Mouse (Mus musculus): Measurements from ENCODE around the gene Astl.
"Not testable (repeated sequence)": the region's sequence is repeated elsewhere in the genome, so short reads cannot be mapped to it uniquely, and the experiment has no call there.

Gene Astl

GRCm38 (mm10) chr2:127338416-127338815 is at the start of gene Astl:
Gene Astl, plus strand, starts transcription at chr2:127338639.
- CTCF ChIA-PET, result interaction anchor here in 1 of 4 experiments (0.6 to 1.4 kb wide), 2 partner anchors 24 to 169 kb away, joined by 3 read pairs; partner anchors contain the start of gene Adra2b

GRCm38 (mm10) chr2:127292250-127292649 is 46.2 kb upstream of the Astl start:
- POLR2A ChIA-PET, result interaction anchor here in 1 of 4 experiments (0.6 kb wide), 1 partner anchor 497 kb away, joined by 3 read pairs; no protein-coding TSS in a partner anchor
- CTCF ChIA-PET, result no interaction called here

More at GRCm38 (mm10) chr2:127338416-127338815, at the start of gene Astl:
- POLR2A ChIA-PET, result interaction anchor here in 1 of 4 experiments (1.1 to 1.2 kb wide), 2 partner anchors 80 to 155 kb away, joined by 3 to 4 read pairs; no protein-coding TSS in a partner anchor

- POLR2A ChIA-PET, result interaction anchor here in 2 of 4 experiments (1.2 to 1.6 kb wide), 3 partner anchors 11 to 27 kb away, joined by 3 to 7 read pairs (median 3); partner anchors contain the start of gene Stard7 (in 1 of the 2)
- CTCF ChIA-PET, result no interaction called here
Measured at GRCm38 (mm10) chr2:127297001-127297805, 41.2 kb upstream of the Astl start.

GRCm38 (mm10) chr2:127298056-127298455 is 40.4 kb upstream of the Astl start:
- ChIA-PET POLR2A (interaction anchor here in 1 of 4 experiments (1.2 to 1.7 kb wide), 3 partner anchors 9 to 12 kb away, joined by 3 to 7 read pairs (median 5); no protein-coding TSS in a partner anchor), CTCF (interaction anchor here in 1 of 4 experiments (0.6 kb wide), 1 partner anchor 892 kb away, joined by 3 read pairs; no protein-coding TSS in a partner anchor)

DNA sequence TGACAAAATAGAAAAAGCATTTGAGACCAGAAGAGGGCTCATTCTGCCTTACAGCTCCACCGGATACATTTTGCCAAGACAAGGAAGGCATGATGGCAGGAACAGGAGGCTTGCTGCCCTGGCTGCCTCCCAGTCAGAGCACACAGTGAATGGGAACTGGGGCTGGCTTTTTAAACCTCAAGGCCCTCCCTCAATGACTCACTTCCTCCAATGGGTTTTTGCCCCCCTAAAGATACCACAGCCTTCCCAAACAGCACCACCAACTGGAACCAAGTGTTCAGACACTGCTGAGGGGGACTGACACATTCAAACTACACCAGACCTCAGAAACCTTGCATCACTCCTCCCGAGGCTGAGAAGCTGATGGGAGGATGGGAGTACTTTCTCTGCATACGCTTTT is 37.7 kb upstream of the Astl start:
- ChIA-PET POLR2A (interaction anchor here in 1 of 4 experiments (1.2 kb wide), 1 partner anchor 31 kb away, joined by 5 read pairs; the partner anchor contains the start of gene Stard7), CTCF (interaction anchor here in 1 of 4 experiments (2.2 kb wide), 1 partner anchor 41 kb away, joined by 5 read pairs; no protein-coding TSS in a partner anchor)

DNA sequence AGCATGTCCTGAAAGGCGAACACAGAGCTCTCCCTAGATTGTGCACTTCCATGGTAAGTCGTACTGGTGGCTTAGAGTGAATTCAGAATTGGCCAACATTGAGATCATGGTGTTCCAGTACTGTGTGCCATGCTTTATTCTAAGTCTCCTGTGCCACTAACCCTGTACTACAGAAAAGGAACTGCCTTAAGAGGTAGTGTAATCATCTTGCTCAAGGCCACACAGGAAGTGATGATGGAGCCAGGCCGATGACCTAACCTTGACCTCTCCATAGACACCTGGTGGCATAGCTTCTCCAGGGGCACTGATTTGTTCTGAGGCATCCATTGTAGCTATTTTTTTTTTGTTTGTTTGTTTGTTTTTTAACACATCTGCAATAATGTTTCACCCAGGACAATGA is 36.6 kb upstream of the Astl start:
- POLR2A ChIA-PET, result interaction anchor here in 1 of 4 experiments (1.4 kb wide), 1 partner anchor 32 kb away, joined by 3 read pairs; the partner anchor contains the start of gene Stard7
- CTCF ChIA-PET, result interaction anchor here in 1 of 4 experiments (0.6 kb wide), 1 partner anchor 307 kb away, joined by 4 read pairs; no protein-coding TSS in a partner anchor

DNA sequence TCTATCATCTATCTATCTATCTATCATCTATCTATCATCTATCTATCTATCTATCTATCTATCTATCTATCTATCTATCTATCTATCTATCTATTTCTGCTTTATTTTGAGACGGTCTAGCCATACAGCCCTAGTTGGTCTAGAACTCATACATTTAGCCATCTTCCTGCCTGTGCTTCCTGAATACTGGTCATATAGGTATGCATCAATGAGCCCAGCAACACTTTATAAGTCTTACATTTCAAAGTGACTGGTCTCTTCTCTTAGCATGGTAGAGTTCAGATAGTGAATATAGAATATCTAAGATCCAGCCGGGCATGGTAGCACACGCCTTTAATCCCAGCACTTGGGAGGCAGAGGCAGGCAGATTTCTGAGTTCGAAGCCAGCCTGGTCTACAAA is 34.2 kb upstream of the Astl start:
- POLR2A ChIA-PET, CTCF ChIA-PET: not testable (repeated sequence)

DNA sequence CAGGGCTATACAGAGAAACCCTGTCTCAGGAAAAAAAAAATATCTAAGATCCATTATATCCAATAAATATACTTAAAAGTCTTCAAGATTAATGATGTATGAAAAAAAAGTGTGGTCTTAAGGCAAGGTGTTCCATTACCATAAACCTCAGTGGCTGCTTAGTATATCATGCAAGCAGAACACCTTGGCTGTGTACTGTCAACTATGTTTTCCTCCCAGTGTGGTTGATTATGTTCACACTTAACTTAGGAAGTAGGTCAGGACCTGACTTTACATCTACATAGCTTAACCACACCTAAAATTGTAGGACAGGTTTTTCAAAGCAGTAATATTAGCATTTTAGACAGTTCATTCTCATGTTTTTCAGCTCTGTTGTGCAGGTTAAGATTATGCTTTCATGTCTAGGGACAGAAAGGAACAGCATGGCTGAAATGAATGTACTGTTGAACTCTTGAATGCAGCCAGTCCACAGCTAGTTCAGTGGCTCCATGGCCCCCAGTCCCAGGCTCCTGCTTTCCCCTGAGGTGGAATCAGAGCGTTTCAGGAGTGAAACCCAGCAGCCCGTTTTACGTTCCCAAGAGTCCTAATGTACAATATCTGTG is 33.7 kb upstream of the Astl start:
- CTCF ChIA-PET, result interaction anchor here in 2 of 4 experiments (0.7 to 1.9 kb wide), 2 partner anchors 36 to 71 kb away, joined by 3 to 5 read pairs; no protein-coding TSS in a partner anchor
- POLR2A ChIA-PET, result no interaction called here

GRCm38 (mm10) chr2:127306123-127306522 is 32.3 kb upstream of the Astl start:
- ChIA-PET POLR2A (interaction anchor here in 3 of 4 experiments (0.7 kb wide), 3 partner anchors 26 to 56 kb away, joined by 4 to 9 read pairs (median 5); no protein-coding TSS in a partner anchor), CTCF (interaction anchor here in 1 of 4 experiments (1.9 kb wide), 1 partner anchor 35 kb away, joined by 5 read pairs; no protein-coding TSS in a partner anchor)

DNA sequence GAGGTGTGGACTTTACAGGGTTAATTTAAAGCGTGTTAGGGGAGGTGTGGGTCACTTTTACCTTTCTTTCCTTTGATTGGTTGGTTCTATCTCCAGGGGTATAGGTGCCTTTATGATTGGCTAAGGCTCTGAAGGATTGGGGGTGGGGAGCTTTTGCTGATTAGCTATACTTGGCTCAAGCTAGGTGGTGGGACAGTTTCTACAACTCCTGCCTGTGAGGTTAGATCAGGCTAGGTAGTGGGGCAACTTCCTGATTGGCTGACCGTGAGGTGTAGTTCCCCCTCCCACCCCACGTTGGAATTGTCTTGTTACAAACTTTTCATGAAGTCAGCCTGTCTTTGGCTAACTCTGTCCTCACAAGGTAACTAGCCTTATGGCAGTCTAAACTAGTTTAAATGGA is 31.3 kb upstream of the Astl start:
- POLR2A ChIA-PET, result interaction anchor here in 3 of 4 experiments (0.7 to 1.7 kb wide), 8 partner anchors 8 to 109 kb away, joined by 3 to 6 read pairs (median 3); partner anchors contain the start of gene Stard7 (in 1 of the 3)
- CTCF ChIA-PET, result interaction anchor here in 2 of 4 experiments (0.6 to 1.3 kb wide), 6 partner anchors 23 to 656 kb away, joined by 3 to 5 read pairs (median 4); partner anchors contain the start of gene Dusp2 (in 1 of the 2)

GRCm38 (mm10) chr2:127308660-127309059 is 29.8 kb upstream of the Astl start:
- POLR2A ChIA-PET, result interaction anchor here in 2 of 4 experiments (1.1 to 1.3 kb wide), 3 partner anchors 11 to 39 kb away, joined by 3 to 5 read pairs (median 4); partner anchors contain the start of gene Stard7 (in 2 of the 2)
- CTCF ChIA-PET, result interaction anchor here in 3 of 4 experiments (0.6 to 1.8 kb wide), 8 partner anchors 26 to 251 kb away, joined by 3 to 10 read pairs (median 5); partner anchors contain the start of genes Ciao1 (in 1 of the 3) and Tmem127 (in 1 of the 3)

DNA sequence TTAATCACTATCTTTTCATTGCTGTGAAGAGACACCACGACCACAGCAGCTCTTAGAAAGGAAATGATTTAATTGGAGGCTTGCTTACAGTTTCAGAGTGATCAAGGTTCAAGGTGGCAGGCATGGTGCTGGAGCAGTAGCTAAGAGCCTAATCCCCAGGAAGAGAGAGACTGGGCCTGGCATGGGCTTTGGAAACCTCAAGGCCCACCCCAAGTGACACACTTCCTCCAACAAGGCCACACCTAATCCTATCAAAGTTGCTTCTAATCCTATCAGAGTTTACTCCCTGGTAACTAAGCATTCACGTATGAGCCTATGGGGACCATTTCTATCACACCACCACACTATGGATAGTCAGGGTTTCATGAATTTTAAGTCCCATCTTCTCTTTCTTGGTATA is 28.2 kb upstream of the Astl start:
- ChIA-PET POLR2A (interaction anchor here in 1 of 4 experiments (0.9 kb wide), 1 partner anchor 11 kb away, joined by 3 read pairs; no protein-coding TSS in a partner anchor), CTCF (interaction anchor here in 1 of 4 experiments (0.7 kb wide), 1 partner anchor 191 kb away, joined by 4 read pairs; no protein-coding TSS in a partner anchor)

DNA sequence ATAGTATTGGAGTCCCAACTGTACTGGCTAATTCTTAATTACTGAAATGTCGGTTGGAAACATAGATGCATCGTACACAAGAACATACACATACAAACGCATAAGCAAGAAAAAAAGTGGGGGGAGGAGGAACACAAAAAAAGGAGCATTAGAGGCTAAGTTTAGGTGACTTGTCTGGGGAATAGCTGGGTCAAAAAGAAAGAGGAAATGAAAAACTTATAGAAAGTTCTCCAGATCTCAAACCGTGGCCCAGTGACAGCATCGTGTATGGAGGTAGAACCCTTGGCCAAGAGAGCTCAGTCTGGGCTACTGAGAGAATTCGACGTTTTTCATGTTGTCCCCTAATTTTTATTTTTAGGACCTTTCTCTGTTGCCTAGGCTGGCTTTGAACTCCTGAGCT is 27.8 kb upstream of the Astl start:
- ChIA-PET CTCF (no interaction called here), POLR2A (interaction anchor here in 1 of 4 experiments (0.9 kb wide), 1 partner anchor 11 kb away, joined by 3 read pairs; no protein-coding TSS in a partner anchor)

- CTCF ChIA-PET, result no interaction called here
- POLR2A ChIA-PET, result interaction anchor here in 1 of 4 experiments (1.0 kb wide), 1 partner anchor 241 kb away, joined by 4 read pairs; the partner anchor contains the start of gene Blvra
Measured at GRCm38 (mm10) chr2:127311193-127311592, 27.2 kb upstream of the Astl start.

- ChIA-PET CTCF (no interaction called here), POLR2A (no interaction called here)
Measured at GRCm38 (mm10) chr2:127312801-127313200, 25.6 kb upstream of the Astl start.

- ChIA-PET POLR2A (interaction anchor here in 2 of 4 experiments (0.9 to 1.7 kb wide), 4 partner anchors 13 to 271 kb away, joined by 3 to 6 read pairs (median 4); no protein-coding TSS in a partner anchor), CTCF (interaction anchor here in 1 of 4 experiments (1.0 to 1.4 kb wide), 3 partner anchors 15 to 28 kb away, joined by 3 to 4 read pairs (median 3); partner anchors contain the start of gene Dusp2)
Measured at GRCm38 (mm10) chr2:127313878-127314277, 24.6 kb upstream of the Astl start.

GRCm38 (mm10) chr2:127314467-127315154 is 23.8 kb upstream of the Astl start:
- CTCF ChIA-PET, result interaction anchor here in 1 of 4 experiments (1.4 kb wide), 1 partner anchor 22 kb away, joined by 3 read pairs; the partner anchor contains the start of gene Dusp2
- POLR2A ChIA-PET, result interaction anchor here in 2 of 4 experiments (0.9 to 1.7 kb wide), 5 partner anchors 12 to 270 kb away, joined by 3 to 6 read pairs (median 3); no protein-coding TSS in a partner anchor

DNA sequence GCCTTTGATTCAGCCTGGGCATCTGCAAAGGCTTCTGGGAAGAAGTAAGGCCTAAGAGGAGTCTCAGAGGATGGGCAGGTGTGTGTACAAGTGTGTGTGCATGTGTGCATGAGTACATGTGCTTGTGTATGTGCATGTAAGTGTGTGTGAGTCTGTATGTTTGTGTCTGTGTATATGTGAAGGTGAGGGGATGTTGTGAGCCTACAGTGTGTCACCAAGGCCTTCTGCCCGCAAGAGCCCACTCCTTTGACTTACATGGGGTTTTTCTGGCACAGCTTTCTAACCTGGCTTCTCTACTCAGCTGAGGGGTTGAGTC is 23.3 kb upstream of the Astl start:
- CTCF ChIA-PET, result no interaction called here
- POLR2A ChIA-PET, result interaction anchor here in 1 of 4 experiments (1.7 kb wide), 1 partner anchor 11 kb away, joined by 6 read pairs; no protein-coding TSS in a partner anchor

All from embryonic stem cell, embryonic (primary cell).